ENCODE assay signal across 12 mouse cellular contexts in the genomic region with DNA sequence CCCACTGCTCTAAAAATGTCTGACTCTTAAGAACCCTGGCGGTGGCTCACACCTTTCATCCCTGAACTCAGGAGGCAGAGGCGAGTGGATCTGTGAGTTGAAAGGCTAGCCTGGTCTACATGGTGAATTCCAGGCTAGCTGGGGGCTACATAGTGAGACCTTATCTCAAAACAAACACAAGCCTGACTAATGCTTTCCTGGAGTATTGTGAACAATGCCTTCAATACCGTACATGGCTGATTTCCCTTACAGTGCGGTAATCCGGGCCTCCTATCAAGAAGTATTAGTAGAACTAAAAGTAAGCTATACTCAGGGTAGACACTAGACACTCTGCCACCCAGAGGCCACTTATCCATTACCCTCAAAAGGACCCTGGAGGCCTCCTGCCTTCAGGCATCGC. TPM values are rescaled to one million over a fixed set of nuclear protein-coding genes. Genes with fewer than 3 reads are reported as not detected.
A peak's percentile ranks its signal among the peaks of the same experiment; 100 is the strongest.
DNase-seq lines count a peak whose midpoint lies in the region; ATAC-seq lines count a peak whose summit lies in the region.
"Had no signal": no experiment of that assay in that cellular context is flagged by ENCODE, and none has a peak within 500 bp of the region (broad histone marks: within the 10 kb centered on the region; RNA-seq: fewer than 3 reads in every experiment).

No protein-coding gene starts in this region.

- no peak overlapping the region for H3K9ac ChIP-seq in heart, embryonic 13.5 days
- H3K9ac ChIP-seq in kidney, embryonic 16.5 days (replicated peaks; ENCODE audit: low read length): no peak overlapping the region
- H3K9ac ChIP-seq in kidney, embryonic 14.5 days (ENCODE audit: low read depth, low read length): no peak overlapping the region
- no peak overlapping the region for H3K9ac ChIP-seq in liver, embryonic 13.5 days
- H3K9ac ChIP-seq: embryonic facial prominence, embryonic 15.5 days; forebrain, embryonic 12.5 days had no signal

- H3K36me3 ChIP-seq in heart, embryonic 13.5 days: peaks cover 31% of the 10 kb centered on the region
- H3K36me3 ChIP-seq in kidney, embryonic 16.5 days (ENCODE audit: insufficient read depth, low read length): no peaks in the 10 kb centered on the region
- no peaks in the 10 kb centered on the region for H3K36me3 ChIP-seq in kidney, embryonic 14.5 days (ENCODE audit: control insufficient read depth, insufficient read depth, low read length)
- H3K36me3 ChIP-seq in liver, embryonic 13.5 days: no peaks in the 10 kb centered on the region
- H3K36me3 ChIP-seq: embryonic facial prominence, embryonic 15.5 days; forebrain, embryonic 12.5 days; hindbrain, embryonic 10.5 days had no signal

- no peak for DNase-seq in heart, postnatal 25 days (ENCODE audit: low spot score)
- peak; percentile 31 for DNase-seq in 416B (ENCODE audit: low read depth)
- DNase-seq in liver, embryonic 13.5 days: no peak
- no peak for DNase-seq in B cell, adult 2 months

- H3K4me2 ChIP-seq in heart, embryonic 13.5 days: no peak overlapping the region
- no peak overlapping the region for H3K4me2 ChIP-seq in kidney, embryonic 16.5 days (replicated peaks; ENCODE audit: low read depth, low read length)
- H3K4me2 ChIP-seq in kidney, embryonic 14.5 days (replicated peaks; ENCODE audit: low read depth, low read length): no peak overlapping the region
- H3K4me2 ChIP-seq in liver, embryonic 13.5 days: no peak overlapping the region
- H3K4me2 ChIP-seq: embryonic facial prominence, embryonic 15.5 days; forebrain, embryonic 12.5 days had no signal

- no peak for ATAC-seq in heart, embryonic 13.5 days (ENCODE audit: extremely low read depth, insufficient number of reproducible peaks, low FRiP score, low TSS enrichment)
- no peak for ATAC-seq in kidney, embryonic 16.5 days (ENCODE audit: low FRiP score, low TSS enrichment)
- no peak for ATAC-seq in kidney, embryonic 14.5 days (ENCODE audit: low FRiP score, low TSS enrichment)
- 0 out of 2 replicates have a peak, but pooled peaks have one; percentile 22 for ATAC-seq in liver, embryonic 13.5 days (ENCODE audit: low read depth)
- ATAC-seq: CD4-positive, CD25-positive, alpha-beta regulatory T cell, adult 4 months had no signal

- 72% methylated on average over 6 of the region's 6 CpGs for WGBS in heart, embryonic 13.5 days
- WGBS in kidney, embryonic 16.5 days: 69% methylated on average over 6 of the region's 6 CpGs
- 80% methylated on average over 6 of the region's 6 CpGs for WGBS in kidney, embryonic 14.5 days
- 69% methylated on average over 6 of the region's 6 CpGs for WGBS in liver, embryonic 13.5 days (ENCODE audit: insufficient replicate concordance)

- H3K9me3 ChIP-seq in heart, embryonic 13.5 days: no peaks in the 10 kb centered on the region
- no peaks in the 10 kb centered on the region for H3K9me3 ChIP-seq in kidney, embryonic 16.5 days (ENCODE audit: low read length)
- H3K9me3 ChIP-seq in kidney, embryonic 14.5 days (ENCODE audit: control insufficient read depth, low read length): no peaks in the 10 kb centered on the region
- H3K9me3 ChIP-seq in liver, embryonic 13.5 days (replicated peaks): no peaks in the 10 kb centered on the region
- H3K9me3 ChIP-seq: embryonic facial prominence, embryonic 15.5 days; forebrain, embryonic 12.5 days; hindbrain, embryonic 10.5 days had no signal

- H3K27ac ChIP-seq in heart, embryonic 13.5 days (replicated peaks): peak overlapping the region; percentile 73
- H3K27ac ChIP-seq in kidney, embryonic 16.5 days (ENCODE audit: low read length): peak overlapping the region; percentile 75
- H3K27ac ChIP-seq in kidney, embryonic 14.5 days (ENCODE audit: low read depth, low read length): no peak overlapping the region
- H3K27ac ChIP-seq in liver, embryonic 13.5 days: peak overlapping the region; percentile 0; the same call in 1 of the 2 replicates
- H3K27ac ChIP-seq: embryonic facial prominence, embryonic 15.5 days; forebrain, embryonic 12.5 days; hindbrain, embryonic 10.5 days had no signal

- H3K4me3 ChIP-seq in heart, embryonic 13.5 days: no peak overlapping the region
- no peak overlapping the region for H3K4me3 ChIP-seq in kidney, embryonic 16.5 days (ENCODE audit: low read length)
- no peak overlapping the region for H3K4me3 ChIP-seq in kidney, embryonic 14.5 days (ENCODE audit: low read length)
- no peak overlapping the region for H3K4me3 ChIP-seq in liver, embryonic 13.5 days (replicated peaks)
- H3K4me3 ChIP-seq: embryonic facial prominence, embryonic 15.5 days; forebrain, embryonic 12.5 days; hindbrain, embryonic 10.5 days had no signal

- intact Hi-C loops in heart, postnatal 25 days (cut with DNase I): no loop called here

- H3K27me3 ChIP-seq in heart, embryonic 13.5 days (replicated peaks): no peaks in the 10 kb centered on the region
- no peaks in the 10 kb centered on the region for H3K27me3 ChIP-seq in kidney, embryonic 16.5 days (ENCODE audit: insufficient read depth, low read length)
- no peaks in the 10 kb centered on the region for H3K27me3 ChIP-seq in kidney, embryonic 14.5 days (ENCODE audit: control insufficient read depth, insufficient read depth, low read length)
- H3K27me3 ChIP-seq in liver, embryonic 13.5 days: no peaks in the 10 kb centered on the region
- H3K27me3 ChIP-seq: embryonic facial prominence, embryonic 15.5 days; forebrain, embryonic 12.5 days had no signal

- peaks cover 4% of the 10 kb centered on the region for H3K4me1 ChIP-seq in heart, embryonic 13.5 days
- H3K4me1 ChIP-seq in kidney, embryonic 16.5 days (ENCODE audit: insufficient read depth, low read length): peaks cover 2% of the 10 kb centered on the region; the same call in 1 of the 2 replicates
- 0 out of 2 replicates have a peak, but pooled peaks cover 3% of the 10 kb centered on the region for H3K4me1 ChIP-seq in kidney, embryonic 14.5 days (ENCODE audit: control insufficient read depth, insufficient read depth, low read length)
- H3K4me1 ChIP-seq in liver, embryonic 13.5 days (replicated peaks): peaks cover 9% of the 10 kb centered on the region
- H3K4me1 ChIP-seq: forebrain, embryonic 12.5 days had no signal

RNA-seq across cellular contexts. Expression of a gene that starts 16.9 kb away (rescaled TPM):
- 6.2 and 6.8 TPM in 2 replicates for polyA plus RNA-seq in heart, embryonic 13.5 days (2015; fragmentation: Nextera tagmentation; extraction: Ambion mirVana)
- 10 to 100 TPM; 12.1 to 14.7 TPM for total RNA-seq in heart, postnatal 25 days (2021)
- polyA plus RNA-seq in kidney, embryonic 16.5 days (2015; fragmentation: Nextera tagmentation; extraction: Ambion mirVana): 6.7 and 7.8 TPM in 2 replicates
- 5.4 and 8.2 TPM in 2 replicates for polyA plus RNA-seq in kidney, embryonic 14.5 days (2014; fragmentation: Nextera tagmentation; extraction: Ambion mirVana)
- 1.0 and 1.1 TPM in 2 replicates for polyA plus RNA-seq in liver, embryonic 13.5 days (2015; fragmentation: Nextera tagmentation; extraction: Ambion mirVana)
- total RNA-seq: monocyte, adult 5-6 weeks had no signal
